Mouse (Mus musculus) lung, postnatal 0 days (tissue): Measurements from ENCODE around the gene Pdxdc1.

ENCODE experiments used
- CTCF ChIP-seq: IDR thresholded peaks from 2 replicates; pipeline ENCODE4 v1.5.1; 2016; ENCODE audit warnings: antibody characterized with exemption, mild to moderate bottlenecking
- EP300 ChIP-seq: IDR thresholded peaks from 2 replicates; pipeline ENCODE4 v1.6.1; 2016; ENCODE audit warnings: antibody characterized with exemption, mild to moderate bottlenecking, control low read depth

- TF ChIP-seq CTCF (no peak), EP300 (no peak)
These were observed 51.5 kb downstream of the Pdxdc1 start for GRCm38 (mm10) chr16:13851446-13851845.
